Mouse (Mus musculus) olfactory bulb, adult 2 months (tissue): Measurements from ENCODE around the gene Pdpn.

Source experiments
- CTCF ChIP-seq: fragments of 200-500 bp; IDR thresholded peaks from 2 replicates; pipeline ENCODE4 v1.5.1; 2012; ENCODE audit warnings: low read depth, mild to moderate bottlenecking, low read length, moderate library complexity; ENCODE audit not compliant: insufficient read depth
- POLR2A ChIP-seq: fragments of 200-500 bp; IDR thresholded peaks from 2 replicates; pipeline ENCODE4 v1.6.1; 2012; ENCODE audit warnings: mild to moderate bottlenecking, low read depth, low read length, moderate library complexity; ENCODE audit not compliant: insufficient read depth

DNA sequence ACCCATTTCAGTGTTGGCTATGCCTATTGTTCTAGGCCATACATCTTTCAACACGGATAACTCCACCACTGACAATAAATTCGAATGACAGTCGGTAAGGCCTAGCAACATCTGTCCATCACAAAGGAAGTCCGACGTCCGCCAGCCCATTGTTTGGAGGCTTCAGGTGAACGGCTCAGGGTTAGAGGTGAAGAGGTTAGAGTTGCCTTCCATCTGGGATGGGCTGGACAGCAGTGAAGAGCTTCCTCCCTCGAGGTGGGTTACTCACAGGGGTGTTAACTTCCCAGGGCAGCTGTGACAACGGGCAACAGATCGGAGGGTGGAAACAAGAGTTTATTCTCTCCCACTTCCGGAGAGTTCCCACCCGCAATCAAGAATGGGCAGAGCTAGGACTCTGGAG, 36.7 kb downstream of the Pdpn start:
- no peak for TF ChIP-seq POLR2A
- TF ChIP-seq CTCF = no peak
